9 mouse cellular contexts compared by ENCODE assay signal in genomic region chr11:93531029-93531680, GRCm38 (mm10).
A peak's percentile ranks its signal among the peaks of the same experiment; 100 is the strongest.
DNase-seq lines count a peak whose midpoint lies in the region; ATAC-seq and TF ChIP-seq lines count a peak whose summit lies in the region.
"Had no signal": no experiment of that assay in that cellular context is flagged by ENCODE, and none has a peak within 500 bp of the region (broad histone marks: within the 10 kb centered on the region; RNA-seq: fewer than 3 reads in every experiment).

No protein-coding gene starts in this region.

- no peak for TF ChIP-seq CTCF in intestine, postnatal 0 days (IDR thresholded peaks at IDR 0.05; ENCODE audit: low read depth)

- ATAC-seq in intestine, embryonic 15.5 days = peak; percentile 56; the same call in 1 of the 2 replicates
- no peak for ATAC-seq in intestine, postnatal 0 days
- ATAC-seq in lung, embryonic 16.5 days (ENCODE audit: low read depth) = peak; percentile 89

- H3K9me3 ChIP-seq in intestine, embryonic 15.5 days = no peaks in the 10 kb centered on the region
- no peaks in the 10 kb centered on the region for H3K9me3 ChIP-seq in intestine, postnatal 0 days (ENCODE audit: control insufficient read depth)
- H3K9me3 ChIP-seq in lung, embryonic 16.5 days (ENCODE audit: control insufficient read depth, low read length) = no peaks in the 10 kb centered on the region

- peak; percentile 44 for DNase-seq in adipocyte (ENCODE audit: low spot score)
- DNase-seq in cerebellum, postnatal 36 days = peak; percentile 89
- DNase-seq in heart, postnatal 10 days = peak; percentile 80 to 81
- no peak for DNase-seq in thymus, postnatal 0 days (ENCODE audit: low spot score)
- no peak for DNase-seq in left cerebral cortex, adult 18-20 months (ENCODE audit: low spot score in 2 of 2)

- no peak overlapping the region for H3K27ac ChIP-seq in intestine, embryonic 15.5 days
- no peak overlapping the region for H3K27ac ChIP-seq in intestine, postnatal 0 days (ENCODE audit: low read depth, low read length)
- H3K27ac ChIP-seq in lung, embryonic 16.5 days (ENCODE audit: low read length) = no peak overlapping the region
- H3K27ac ChIP-seq: macrophage had no signal

- no peaks in the 10 kb centered on the region for H3K27me3 ChIP-seq in intestine, embryonic 15.5 days (replicated peaks)
- H3K27me3 ChIP-seq in intestine, postnatal 0 days (replicated peaks; ENCODE audit: control insufficient read depth, insufficient read depth, low read length) = no peaks in the 10 kb centered on the region
- H3K27me3 ChIP-seq in lung, embryonic 16.5 days (ENCODE audit: control insufficient read depth, insufficient read depth, low read depth, low read length) = no peaks in the 10 kb centered on the region

- WGBS in intestine, embryonic 15.5 days = 41% methylated on average over 7 of the region's 7 CpGs
- WGBS in intestine, postnatal 0 days = 50% methylated on average over 7 of the region's 7 CpGs
- WGBS in lung, embryonic 16.5 days = 36% methylated on average over 7 of the region's 7 CpGs

- intact Hi-C loops in heart, postnatal 10 days (cut with DNase I) = no loop called here

- H3K4me2 ChIP-seq in intestine, embryonic 15.5 days (replicated peaks) = no peak overlapping the region
- H3K4me2 ChIP-seq in intestine, postnatal 0 days (replicated peaks; ENCODE audit: low read depth) = no peak overlapping the region
- H3K4me2 ChIP-seq in lung, embryonic 16.5 days (ENCODE audit: low read depth, low read length) = no peak overlapping the region

- H3K36me3 ChIP-seq in intestine, embryonic 15.5 days = no peaks in the 10 kb centered on the region
- H3K36me3 ChIP-seq in intestine, postnatal 0 days (ENCODE audit: control insufficient read depth, insufficient read depth) = no peaks in the 10 kb centered on the region
- no peaks in the 10 kb centered on the region for H3K36me3 ChIP-seq in lung, embryonic 16.5 days (ENCODE audit: control insufficient read depth, insufficient read depth, low read length)

- no peaks in the 10 kb centered on the region for H3K4me1 ChIP-seq in intestine, embryonic 15.5 days (replicated peaks)
- H3K4me1 ChIP-seq in intestine, postnatal 0 days (replicated peaks; ENCODE audit: control insufficient read depth, insufficient read depth, low read length) = no peaks in the 10 kb centered on the region
- no peaks in the 10 kb centered on the region for H3K4me1 ChIP-seq in lung, embryonic 16.5 days (replicated peaks; ENCODE audit: control insufficient read depth, insufficient read depth, low read length)

- no peak overlapping the region for H3K4me3 ChIP-seq in intestine, embryonic 15.5 days (replicated peaks)
- no peak overlapping the region for H3K4me3 ChIP-seq in intestine, postnatal 0 days (ENCODE audit: low read depth, low read length)
- no peak overlapping the region for H3K4me3 ChIP-seq in lung, embryonic 16.5 days (ENCODE audit: low read length)

- H3K9ac ChIP-seq in intestine, embryonic 15.5 days = no peak overlapping the region
- no peak overlapping the region for H3K9ac ChIP-seq in intestine, postnatal 0 days (ENCODE audit: low read depth, low read length)
- no peak overlapping the region for H3K9ac ChIP-seq in lung, embryonic 16.5 days (ENCODE audit: low read length)

Comparison
In these comparisons a context has a peak if more than half of its experiments do, and no peak if none do; other contexts are left out.
1. DNase-seq: peak in adipocyte (single experiment), cerebellum, postnatal 36 days (2 of 2) and heart, postnatal 10 days (2 of 2); none in thymus, postnatal 0 days (single experiment) and left cerebral cortex, adult 18-20 months (0 of 2).